Mouse (Mus musculus): Measurements from ENCODE around the gene Coq9.
"Not testable (repeated sequence)": the region's sequence is repeated elsewhere in the genome, so short reads cannot be mapped to it uniquely, and the experiment has no call there.

The Coq9 gene

DNA sequence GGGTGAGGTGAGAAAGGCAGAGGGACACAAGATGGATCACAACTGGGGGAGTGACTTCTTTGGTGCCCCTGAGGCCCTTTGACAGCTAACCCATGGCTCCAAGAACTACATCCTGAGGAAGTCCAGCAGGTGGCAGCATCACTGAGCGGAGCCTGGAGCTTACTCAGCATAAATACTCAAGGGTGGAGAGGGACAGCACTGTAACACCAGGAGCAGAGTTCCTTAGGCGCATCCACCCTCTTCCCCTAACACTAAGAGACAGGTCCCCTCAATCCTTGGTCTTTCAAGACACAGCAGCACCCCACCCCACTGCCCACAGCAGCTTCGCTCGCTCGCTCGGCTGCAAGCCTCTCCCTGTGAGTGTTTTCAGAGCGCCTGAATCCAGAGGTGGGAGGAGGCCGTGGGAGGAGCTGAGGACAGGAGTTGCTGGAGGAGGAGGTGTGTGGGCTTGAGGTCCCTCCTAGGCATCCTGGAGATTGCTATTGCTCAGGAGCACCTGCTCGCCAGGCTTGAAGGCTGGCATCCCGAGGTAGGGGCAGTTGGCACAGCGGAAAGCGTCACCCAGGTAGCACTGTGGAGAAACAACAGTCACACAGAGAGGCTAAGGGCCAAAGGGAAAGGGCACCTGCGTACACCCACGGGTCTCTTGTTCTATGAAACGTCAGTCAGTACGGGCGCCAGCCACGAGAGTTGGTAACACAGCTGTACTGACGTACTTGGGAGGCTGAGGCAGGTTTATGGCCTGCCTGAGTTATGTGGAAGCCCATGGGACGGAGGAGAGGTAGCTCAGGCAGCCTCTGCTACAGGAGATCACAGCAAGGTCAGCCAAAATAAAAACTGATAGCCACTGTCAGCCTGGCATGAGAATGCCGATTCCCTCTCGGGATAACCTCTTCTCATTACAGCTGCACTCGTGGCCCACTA lies 15.2 kb upstream of the Coq9 start:
- peak; percentile 68 to 85 for DNase-seq

DNA sequence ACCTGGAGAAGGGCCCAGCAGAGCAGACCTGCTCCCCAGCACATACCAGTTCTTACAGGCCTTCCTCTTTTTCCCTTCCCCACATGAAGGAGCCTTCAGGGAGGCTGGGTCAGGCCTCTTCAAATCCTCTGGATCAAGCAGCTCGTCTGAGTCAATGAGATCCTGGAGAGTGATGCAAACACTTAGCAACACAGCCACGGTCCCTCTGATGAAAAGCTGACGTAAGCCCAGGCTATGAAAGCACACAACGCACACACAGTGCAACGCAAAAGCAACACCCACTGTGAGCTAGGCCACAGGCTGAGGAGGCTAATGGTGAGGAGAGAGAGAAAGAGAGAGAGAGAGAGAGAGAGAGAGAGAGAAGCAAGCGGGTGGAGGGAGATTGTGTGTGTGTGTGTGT lies 13.0 kb upstream of the Coq9 start:
- no peak for DNase-seq

DNA sequence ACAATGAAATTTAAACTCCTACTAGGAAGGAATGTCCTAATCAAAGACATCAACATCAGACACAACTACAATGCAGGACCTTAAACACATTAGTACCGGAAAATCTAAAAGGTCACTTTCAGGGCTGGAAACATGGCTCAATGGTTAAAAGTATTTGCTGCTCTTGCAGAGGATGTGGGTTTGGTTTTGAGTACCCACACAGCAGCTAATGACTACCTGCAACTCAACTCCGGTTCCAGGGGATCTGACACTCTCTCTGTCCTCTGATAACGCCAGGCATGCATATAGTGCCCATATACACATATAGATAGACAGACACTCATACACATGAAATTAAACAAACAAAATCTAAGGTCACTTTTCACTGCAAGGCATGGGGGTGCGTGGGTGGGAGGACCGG lies 11.9 kb upstream of the Coq9 start:
- no peak for DNase-seq

DNA sequence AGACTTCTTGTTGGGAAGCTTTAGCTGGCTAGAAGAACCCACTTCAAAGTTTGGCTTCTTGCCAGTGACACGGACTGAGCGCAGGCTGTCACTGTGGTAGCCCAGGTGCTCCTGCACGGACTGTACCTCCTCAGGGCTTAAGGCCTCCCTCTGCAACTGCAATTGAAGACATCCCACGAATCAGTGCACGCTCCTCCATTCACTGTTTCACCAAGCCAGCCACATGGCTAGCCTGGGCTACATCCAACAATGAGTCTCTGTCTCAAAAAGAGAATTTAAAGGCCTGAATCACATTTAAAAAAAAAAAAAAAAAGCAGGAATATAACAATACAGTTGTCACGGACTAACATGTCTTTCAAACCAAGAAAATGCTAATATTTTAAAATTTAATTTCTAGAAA lies 9.8 kb upstream of the Coq9 start:
- no peak for DNase-seq

DNA sequence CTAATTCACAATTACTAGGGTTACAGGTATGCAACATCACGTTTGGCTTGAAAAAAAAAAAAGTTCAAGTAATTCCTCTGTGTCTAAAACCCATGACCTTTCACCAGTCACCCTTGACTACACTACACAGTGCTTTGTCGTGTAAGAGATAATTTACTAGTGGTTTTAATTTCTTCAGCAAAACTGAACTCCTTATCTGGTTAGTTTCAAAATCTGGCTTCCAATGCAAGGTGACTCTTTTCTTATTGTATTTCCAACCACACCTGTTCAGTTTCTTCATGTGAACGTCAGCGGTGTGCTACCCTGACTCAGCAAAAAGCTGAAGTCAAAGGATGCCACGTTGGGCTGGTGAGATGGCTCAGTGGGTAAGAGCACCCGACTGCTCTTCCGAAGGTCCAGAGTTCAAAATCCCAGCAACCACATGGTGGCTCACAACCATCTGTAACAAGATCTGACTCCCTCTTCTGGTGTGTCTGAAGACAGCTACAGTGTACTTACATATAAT lies 4.2 kb upstream of the Coq9 start:
- DNase-seq = peak in 1 of 2 experiments; percentile 24

DNA sequence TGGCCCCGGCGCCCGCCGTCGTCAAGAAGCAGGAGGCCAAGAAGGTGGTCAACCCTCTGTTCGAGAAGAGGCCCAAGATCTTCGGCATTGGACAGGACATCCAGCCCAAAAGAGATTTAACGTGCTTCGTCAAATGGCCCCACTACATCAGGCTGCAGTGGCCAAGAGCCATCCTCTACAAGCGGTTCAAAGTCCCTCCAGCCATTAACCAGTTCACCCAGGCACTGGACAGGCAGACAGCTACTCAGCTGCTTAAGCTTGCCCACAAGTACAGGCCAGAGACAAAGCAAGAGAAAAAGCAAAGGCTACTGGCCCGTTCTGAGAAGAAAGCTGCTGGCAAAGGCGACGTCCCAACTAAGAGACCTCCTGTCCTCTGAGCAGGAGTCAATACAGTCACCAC lies 2.4 kb upstream of the Coq9 start:
- peak in 1 of 2 experiments; percentile 34 for DNase-seq

DNA sequence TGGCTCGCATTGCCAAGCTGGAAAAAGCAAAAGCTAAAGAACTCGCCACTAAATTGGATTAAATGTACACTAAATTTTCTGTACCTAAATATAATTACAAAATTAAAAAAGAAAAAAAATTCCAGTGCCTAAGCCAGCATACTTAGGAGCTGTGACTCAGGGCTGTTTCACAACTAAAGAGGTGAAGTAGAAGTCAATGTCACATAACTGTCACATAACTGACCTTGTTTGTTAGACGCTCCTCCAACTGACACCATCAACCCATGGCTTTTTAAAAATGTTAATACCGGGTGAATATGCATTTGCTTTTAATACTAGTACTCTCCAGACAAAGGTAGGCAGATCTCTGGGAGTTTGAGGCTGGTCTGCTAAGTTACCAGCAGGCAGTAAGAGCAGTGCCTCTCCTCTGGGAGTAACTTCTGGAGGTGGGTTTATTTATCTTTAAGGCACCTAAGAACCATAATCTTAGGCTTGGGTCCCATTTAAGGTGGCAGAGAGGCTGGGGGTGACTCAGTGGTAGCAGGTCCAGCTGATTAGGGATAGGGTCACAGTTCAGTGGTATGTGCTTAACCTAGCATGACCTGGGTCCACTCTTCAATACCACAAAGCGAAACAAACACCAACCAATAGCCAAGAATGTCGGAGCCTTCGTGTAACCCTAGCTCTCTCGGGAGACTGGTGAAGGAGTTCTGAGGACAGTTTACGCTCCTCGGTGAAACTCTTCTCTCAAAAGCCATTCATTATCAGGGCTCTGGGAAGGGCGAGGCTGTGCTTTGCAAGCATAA lies 1.5 kb upstream of the Coq9 start:
- DNase-seq = no peak

DNA sequence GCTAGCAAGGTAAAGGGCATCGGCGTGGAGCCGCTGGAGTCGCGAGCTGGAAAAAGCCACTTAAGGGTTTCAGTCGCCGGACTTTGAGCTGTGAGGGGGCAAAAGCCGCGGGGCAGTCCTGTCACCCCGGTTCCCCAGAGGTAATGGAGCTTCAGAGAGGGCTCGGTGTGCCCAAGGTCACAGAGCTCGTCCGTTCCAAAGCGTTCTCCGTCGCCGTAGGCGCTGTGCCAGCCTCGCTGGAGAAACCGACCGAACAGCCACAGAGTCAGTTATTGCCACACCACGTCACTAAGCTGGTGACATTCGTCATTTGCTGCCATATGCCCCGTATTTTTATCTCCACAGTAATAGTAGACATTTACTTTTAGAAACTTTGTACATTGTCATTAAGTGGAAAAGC lies 479 bp downstream of the Coq9 start:
- peak; percentile 81 to 90 for DNase-seq

DNA sequence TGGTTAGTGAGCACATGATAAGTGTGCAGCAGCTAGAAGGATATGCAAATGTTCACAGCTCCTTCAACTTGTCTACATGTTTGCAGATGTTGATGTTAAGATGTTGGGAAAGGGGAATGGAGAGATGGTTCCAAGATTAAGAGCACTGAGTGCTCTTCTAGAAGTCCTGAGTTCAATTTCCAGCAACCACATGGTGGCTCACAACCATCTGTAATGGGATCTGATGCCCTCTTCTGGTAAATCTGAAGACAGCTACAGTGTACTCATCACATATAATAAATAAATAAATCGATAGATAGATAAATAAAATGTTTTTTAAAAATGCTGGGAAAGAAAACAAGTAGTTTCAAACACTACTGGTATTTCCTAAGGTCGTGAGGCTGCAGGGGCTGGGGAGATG lies 3.1 kb downstream of the Coq9 start:
- DNase-seq = no peak

DNA sequence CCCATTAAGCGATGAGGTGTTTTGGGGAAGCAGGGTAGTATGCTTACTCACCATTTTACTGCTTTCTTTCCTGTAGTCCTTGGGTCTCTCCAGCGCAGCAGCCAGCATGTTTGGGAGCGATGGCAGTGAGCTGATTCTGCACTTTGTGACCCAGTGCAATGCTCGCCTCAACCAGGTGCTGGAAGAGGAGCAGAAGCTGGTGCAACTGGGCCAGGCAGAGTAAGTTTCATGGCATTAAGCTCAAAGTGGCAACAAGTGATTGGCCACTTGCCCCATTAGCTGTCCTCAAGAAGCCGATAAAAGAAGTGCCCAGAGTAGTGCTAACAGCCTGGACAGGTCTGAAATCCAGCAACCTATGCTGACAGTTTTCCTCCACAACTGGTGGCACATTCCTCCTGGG lies 11.9 kb downstream of the Coq9 start:
- no peak for DNase-seq

DNA sequence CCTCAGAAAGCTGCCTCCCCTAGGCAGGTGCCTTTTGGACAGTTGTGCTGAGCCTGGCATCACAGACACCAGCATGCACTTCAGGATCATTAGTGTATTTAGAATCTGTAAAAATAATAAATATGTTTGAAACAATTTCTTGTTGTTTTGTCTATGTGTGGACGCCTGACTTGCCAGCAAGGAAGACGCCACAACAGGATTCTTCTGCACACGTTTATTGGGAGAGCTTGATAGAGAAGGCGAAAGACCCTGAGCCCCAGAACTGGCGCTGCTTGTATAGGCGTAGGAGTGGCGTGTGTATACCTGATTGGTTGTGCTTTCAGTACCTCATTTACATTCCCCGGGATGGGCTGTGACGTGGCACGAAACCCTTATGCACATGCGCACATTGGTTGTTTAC lies 16.6 kb downstream of the Coq9 start:
- DNase-seq = not testable (repeated sequence)

DNA sequence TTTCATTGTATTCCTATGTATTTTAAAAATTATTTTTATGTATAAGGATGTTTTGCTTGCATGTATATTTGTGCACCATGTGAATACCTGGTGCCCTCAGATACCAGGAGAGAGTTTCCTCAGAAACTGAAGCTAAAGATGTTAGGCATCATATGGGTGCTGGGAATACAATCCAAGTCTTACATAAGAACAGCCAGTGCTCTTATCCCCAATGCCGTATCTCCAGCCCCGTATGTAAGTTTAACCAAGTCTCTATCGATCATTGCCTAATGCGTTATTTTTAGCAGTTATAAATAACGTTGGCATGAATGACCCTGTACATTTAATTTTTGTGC lies 18.9 kb downstream of the Coq9 start:
- no peak for DNase-seq

DNA sequence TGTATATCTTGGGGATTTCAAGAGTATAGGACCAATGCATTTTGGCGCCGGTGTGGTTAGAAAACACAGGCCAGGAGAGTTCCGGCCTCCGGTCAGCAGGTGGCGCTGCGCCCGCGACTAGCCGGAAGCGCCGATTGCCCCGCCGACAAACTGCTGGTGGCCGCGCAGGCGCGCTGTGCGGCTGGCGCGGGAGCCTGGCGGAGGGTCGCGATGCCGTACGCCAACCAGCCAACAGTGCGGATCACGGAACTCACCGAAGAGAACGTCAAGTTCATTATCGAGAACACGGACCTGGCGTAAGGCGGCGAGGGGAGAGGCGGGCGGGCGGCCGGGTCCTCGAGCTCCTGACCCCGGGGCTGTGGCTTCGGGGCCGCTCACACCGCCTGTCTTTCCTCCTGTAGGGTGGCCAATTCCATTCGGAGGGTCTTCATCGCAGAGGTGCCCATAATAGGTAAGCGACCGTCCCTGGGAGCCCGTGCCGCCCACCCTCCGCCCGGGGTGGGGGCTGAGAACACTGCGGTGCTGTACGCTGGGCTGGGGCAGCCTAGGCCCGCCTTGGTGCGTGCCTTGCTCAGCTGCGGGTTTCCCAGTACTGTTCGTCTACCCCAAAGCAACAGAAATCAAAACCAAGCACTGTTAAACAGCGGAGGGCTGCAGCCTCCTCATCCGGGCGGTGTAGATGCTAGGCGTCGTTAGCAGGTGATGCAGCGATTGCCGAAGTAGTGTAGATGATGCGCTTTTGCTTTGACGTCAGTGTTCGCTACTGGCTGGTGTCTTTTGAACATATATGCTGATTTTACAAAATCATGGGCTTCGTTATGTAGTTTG lies 19.4 kb downstream of the Coq9 start, which contains the start of gene Polr2c:
Gene Polr2c, plus strand, starts transcription at position 105 of the 828 bp plus-strand sequence.
- peak; percentile 88 to 96 for DNase-seq

DNA sequence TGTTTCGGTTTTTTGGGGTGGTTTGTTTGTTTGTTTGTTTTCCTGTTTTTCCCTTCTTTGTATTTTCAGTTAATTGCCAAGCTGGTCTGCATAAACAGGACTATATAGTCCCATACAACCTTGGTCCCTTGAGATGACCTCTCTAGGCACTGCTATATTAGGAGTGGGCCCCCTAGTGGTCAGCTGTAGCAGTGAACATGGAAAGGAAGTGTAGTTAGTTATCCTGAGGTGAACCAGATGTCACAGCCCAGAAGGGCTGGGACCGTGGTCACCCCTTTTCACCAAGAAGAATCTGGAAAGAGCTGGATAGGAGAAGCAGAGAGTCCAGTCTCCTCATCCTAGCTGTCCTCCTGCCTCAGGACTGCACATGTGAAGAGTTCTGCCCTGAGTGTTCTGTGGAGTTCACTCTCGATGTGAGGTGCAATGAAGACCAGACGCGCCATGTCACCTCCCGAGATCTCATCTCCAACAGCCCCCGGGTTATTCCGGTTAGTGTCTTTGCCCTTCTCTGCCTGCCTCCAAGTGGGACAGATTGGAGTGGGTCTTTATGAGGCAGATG lies 23.3 kb downstream of the Coq9 start:
- peak; percentile 80 to 89 for DNase-seq

DNA sequence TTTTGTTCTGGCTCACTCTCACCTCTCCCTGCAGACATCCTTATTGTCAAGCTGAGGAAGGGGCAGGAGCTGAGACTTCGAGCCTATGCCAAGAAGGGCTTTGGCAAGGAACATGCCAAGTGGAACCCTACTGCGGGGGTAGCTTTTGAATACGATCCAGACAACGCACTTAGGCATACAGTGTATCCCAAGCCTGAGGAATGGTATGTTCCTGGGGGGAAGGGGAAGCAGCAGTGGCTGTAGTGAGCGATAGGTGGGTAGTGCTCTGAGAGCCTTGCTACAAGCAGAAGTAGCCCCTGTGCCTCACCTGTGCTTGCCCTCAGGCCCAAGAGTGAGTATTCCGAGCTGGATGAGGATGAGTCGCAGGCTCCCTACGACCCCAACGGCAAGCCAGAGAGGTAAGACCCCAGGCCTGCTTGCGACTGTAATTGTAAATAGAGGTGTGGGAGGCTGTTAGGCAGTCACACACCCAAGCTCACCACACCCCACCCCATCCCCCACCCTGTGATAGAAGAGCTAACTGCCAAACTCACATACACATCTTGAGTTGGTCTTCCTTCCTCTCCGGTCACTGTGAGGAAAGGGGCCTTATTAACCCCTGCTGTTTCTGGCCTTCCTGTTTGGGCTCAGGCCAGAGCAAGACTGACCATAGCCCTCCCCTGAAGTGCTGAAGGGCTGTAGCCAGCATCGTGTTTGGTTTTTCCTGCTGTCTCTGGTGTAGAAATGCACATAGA lies 24.5 kb downstream of the Coq9 start:
- DNase-seq = no peak

DNA sequence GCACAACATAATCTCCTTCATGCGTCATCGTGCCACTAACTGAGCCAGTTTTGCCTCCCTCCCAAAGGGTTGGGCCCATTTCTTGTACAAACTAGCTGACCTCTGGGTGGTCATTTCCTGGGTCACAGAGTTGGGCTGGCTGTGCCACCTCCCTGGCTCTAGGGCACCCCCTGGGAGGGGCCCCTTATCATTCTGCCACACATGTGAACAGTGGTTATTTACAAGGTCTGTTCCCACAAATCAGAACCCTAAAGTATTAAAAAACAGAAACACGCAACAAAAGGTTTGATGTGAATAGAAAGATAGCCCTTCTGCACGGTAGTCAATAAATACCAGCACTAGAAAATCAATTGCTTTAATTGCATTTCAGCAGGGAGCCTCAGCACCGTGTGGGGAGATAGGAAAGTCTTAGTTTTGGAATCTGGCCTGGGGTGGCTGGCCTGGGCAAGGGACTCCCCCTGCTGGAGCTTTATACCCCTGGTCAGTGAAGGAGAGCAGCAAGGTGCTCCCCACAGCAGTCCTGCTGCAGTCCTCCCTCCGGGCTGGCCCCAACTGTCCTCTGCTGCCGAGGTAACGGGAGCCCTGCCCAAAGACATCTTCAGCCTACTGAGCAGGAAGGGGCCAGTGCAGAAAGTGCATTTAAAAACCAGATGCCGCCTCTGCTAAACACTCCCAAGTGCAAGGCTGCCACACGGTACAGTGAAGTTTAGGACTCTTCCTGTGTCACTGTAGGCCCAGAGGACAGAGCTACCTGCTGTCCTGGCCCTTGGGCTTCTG lies 26.0 kb downstream of the Coq9 start:
- peak in 1 of 2 experiments; percentile 35 for DNase-seq

DNA sequence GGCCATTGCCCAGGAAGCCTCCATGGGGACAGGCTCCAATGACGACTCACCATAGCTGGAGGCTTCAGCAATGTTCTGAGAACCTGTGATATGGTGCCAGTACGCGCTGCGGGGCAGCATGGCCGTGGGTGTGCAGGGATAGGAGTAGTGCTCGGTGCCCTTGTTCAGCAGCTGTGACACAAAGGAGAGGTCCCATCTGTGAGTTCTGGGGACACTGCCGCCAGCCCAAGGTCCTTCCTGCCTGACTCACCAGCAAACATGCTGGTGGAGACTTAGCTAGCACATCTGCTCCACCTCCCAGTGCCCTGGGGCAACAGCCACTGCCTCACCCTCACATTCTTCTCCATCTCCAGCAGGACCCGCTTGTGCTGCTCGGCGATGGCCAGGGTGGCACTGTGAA lies 27.2 kb downstream of the Coq9 start:
- DNase-seq = no peak

DNA sequence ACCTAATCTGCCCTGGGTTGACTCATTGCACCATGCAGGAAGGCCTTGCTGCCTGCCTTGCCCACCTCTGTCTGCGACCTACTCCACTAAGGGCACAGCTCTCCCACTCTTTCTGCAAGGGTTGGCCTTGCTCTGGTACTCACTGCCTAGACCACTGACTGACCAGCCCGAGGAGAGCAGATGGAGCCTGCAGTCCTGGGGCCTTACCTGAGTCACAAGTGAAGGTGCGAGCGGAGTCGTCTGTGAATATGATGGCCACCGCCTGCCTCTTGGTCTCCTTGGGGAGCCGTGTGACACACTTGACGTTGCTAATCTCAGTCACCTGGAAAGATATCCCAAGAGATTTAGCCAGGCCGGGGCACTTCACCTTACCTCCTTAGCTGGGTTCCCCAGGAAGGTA lies 28.8 kb downstream of the Coq9 start:
- no peak for DNase-seq

DNA sequence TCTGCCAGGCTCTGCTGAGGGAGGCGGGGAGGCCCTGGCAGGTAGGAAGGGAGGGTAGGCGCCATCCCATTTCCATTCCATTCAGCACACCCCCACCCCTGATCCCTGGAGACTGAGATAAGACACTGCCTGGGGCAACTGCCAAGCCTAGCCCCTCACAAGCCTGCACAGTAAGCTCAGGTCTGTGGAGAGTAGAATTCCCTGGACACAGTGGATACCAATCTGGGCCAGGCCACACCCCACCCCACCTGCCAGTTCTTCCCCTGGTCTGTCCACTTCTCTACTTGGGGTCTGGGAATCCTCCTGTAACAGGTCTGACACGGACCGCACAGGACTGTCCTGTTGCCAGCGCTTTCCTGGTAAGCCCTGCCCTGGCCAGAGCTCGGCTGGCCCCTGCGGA lies 31.0 kb downstream of the Coq9 start:
- DNase-seq = no peak

DNA sequence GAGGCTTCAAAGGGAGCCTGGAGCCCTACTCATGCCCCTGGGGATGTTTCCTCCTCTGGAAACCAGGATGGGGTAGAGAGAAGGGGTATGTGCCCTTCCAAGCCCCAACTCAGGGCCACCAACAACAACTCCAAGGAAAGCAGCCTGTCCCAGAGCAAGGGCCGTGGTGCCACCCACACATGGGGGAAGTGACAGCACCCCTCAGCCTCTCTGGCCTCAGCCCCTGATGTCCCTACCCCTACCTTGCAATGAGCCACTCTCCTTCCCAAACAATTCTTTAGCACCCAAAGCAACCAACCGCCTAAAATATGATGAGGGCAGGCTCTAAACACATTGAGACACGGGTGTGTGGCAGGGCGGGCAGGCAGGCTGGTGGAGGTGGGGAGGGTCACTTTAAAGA lies 31.9 kb downstream of the Coq9 start:
- no peak for DNase-seq

Measured in kidney, postnatal 36 days (tissue).